Mouse (Mus musculus) CD4-positive, CD25-positive, alpha-beta regulatory T cell, adult 2 months (primary cell): Measurements from ENCODE around the gene Clasrp.

Source experiments
- DNase-seq: peaks from one replicate; pipeline ENCODE4 v3.0.0-alpha.2; 2012; ENCODE audit warnings: low read depth, low spot score

Clasrp gene

GRCm38 (mm10) chr7:19563884-19564283 lies 40.4 kb downstream of the Clasrp start:
- no peak for DNase-seq

- DNase-seq: peak; percentile 38
Measured at GRCm38 (mm10) chr7:19562643-19563410, 41.5 kb downstream of the Clasrp start, which contains the start of gene Ppp1r37. TSS of gene Ppp1r37 (minus strand) at chr7:19563076.

DNA sequence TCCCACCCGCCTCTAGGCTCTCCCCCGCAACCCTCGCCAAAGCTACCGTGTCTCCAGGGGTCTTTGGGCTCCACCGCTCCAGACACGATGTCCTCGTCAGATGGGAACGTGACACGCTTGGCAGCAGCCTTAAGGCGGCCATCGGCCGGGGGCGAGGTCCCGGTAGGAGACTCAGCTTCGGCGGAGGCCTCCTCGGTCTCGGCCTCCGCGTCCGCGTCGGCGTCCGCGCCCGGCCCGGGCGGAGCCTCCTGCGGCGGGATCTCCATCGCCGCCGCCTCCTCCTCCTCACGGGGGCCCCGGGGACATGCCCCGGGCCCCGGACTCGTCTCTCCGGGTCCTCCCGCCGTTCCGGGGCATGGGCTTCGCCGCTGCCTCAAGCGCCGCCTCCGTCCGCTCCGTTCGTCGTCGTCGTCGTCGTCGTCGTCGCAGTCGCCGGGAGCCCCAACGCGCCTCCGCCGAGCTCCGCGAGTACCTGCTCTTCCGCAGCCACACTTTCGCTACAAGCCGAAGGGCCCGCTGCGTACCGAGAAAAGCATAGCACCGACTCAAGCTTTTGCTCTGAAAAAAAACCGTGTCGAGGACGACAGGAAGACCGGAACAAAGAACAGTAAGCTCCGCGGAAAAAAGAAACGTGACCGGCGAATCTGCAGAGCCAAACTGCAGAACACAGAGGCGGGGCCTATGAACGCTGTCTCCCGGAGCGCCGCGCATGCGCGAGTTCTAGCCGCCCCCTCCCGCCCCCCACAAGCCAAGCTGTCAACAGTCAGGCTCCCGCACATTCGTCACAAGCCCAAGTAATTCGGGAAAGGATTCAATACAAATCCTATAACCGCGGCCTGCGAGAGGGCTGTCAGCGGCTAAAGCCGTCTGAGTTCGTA lies 42.3 kb downstream of the Clasrp start:
- peak; percentile 95 for DNase-seq

DNA sequence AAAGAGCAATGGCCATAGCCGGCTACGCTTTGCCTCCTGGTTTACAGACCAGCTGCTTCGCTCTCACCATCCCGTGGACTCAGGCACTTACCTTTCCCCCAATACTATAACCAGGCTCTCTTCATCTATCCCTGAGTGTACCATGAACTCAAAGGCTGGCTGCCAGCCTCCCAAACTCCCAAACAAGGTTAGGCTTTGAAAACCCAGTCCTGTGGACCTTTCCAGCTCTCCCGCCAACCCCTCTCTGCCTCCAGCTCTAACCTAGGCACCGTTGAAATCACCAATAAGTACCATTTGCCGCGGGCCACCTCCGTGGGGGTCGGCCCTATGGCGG lies 42.9 kb downstream of the Clasrp start:
- DNase-seq: no peak

DNA sequence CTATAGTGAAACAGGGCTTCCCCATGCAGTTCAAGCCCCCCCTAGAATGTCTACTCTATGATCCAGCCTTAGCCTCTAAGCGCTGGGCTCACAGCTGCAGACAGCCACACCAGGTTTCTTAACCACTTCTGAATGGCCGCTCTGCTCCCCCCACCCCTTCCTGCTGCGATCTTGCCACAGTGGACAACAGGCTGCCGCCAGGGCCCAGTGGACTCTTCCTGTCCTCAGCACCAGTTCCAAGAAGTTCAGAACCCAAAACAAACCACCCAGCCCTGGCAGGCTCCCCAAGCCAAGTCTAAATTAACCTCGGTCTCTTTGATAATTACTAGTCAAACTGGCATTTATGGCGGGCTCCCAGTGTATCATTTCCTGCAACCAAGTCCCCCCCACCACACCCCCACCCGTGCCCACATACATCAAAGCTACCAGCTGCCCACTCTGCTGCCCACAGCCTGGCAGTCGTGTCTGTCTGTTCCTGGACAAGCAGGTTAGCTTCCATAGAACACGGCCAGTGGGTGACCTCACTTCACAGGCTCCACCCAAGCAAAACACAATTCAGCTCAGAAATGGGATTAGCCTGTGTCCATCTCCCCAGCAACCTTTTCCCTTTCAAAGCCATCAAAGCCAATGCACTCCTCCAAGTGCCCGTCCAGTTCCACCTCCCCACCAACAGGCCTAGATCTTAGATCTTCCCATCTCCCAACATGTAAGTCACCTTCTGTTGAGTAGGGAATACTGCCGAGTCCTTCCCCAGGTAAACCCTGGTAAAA lies 43.6 kb downstream of the Clasrp start:
- peak; percentile 14 for DNase-seq

GRCm38 (mm10) chr7:19558965-19559364 lies 45.3 kb downstream of the Clasrp start:
- peak; percentile 64 for DNase-seq

DNA sequence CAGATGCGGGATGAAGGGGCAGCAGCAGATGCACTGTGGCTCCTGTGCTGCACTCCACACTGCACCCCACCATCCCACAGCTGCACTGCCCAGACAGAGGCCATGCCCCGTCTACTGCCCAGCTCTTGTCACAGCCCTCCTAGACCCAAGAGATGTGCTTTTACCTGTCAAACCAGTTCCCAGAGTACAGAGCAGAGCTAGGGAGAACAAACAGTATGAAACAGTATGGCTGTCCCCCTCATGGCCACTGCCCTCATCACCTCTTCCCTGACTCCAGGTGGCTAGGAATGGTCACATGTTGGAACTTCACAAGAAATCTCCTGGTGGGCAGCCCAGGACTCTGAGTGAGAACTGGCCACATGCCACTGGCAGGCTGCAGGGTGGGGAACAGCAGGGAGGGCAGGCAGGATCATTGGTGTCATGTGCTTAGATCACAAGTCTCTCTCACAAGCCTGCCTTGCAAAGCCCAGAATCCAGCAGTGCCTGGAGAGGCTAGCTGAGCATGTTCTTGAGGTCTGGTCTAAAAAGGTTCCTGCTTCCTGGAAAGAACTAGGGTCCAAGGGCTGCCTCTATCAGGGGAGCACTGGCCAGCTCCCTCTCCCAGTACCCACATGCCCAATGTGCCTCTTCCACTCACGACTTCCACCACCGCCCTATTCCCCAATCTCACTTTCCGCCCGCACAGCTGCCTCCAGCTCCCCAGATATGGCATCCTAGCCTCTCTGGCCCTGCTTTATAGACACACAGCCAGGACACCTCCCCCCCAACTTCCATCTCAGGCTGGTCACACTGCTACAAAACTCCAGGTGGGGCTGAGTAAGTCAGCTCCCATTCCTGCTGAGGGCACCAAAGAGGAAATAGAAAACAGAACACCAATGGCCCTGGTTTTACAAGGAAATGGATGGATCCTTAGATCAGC lies 46.0 kb downstream of the Clasrp start:
- DNase-seq: no peak

GRCm38 (mm10) chr7:19557086-19557485 lies 47.2 kb downstream of the Clasrp start:
- no peak for DNase-seq

- DNase-seq: no peak
Measured at GRCm38 (mm10) chr7:19554168-19554567, 50.1 kb downstream of the Clasrp start.

GRCm38 (mm10) chr7:19552443-19552842 lies 51.8 kb downstream of the Clasrp start:
- no peak for DNase-seq

DNA sequence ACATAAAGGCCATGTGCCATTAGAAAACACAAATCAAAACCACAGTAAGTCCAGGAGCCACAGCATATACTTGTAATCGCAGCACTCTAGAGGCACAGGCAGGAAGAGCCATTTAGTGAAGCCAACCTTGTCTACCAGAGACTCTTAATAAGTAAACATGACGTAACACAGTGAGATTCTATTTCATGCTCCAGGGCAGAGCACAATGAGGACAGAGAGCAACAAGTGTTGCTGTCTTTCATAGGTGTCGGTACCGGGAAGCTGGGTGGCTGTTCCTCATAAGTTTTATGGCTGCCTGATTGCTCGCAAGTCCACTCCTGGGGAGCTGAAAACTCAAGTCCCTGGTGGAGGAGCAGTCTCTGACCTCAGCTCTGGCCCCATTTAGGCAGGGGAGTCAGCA lies 52.7 kb downstream of the Clasrp start:
- DNase-seq: no peak

- DNase-seq: no peak
Measured at GRCm38 (mm10) chr7:19549394-19549793, 54.9 kb downstream of the Clasrp start.

DNA sequence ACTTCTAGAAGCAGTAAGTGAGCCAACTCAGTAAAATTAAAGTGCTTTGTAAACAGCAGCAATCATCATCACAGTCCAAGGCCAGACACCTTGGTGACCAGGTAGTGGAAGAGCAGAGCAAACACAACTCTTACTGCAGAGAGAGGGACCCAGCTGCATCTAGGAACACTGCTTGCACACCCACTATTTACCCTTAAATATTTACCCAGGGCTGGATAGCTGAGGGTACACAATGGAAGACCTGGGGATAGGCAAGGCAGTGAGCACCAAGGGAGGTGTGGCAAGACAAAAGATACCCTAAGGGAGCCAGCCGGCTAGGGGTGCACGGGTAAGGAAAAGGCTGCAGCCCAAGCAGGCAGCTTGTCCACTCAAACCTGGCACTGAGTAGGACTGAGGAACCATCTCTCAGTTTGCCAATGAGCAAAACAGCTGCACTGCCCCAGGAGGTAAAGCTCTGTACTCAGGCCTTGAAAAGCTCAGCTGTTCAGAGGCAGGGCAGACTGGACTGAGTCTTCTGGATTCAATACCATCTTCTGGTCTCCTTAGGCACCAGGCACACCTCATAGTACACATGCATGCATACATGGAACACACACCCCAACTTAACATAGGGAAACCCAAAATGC lies 56.8 kb downstream of the Clasrp start:
- no peak for DNase-seq

GRCm38 (mm10) chr7:19546007-19546406 lies 58.3 kb downstream of the Clasrp start:
- no peak for DNase-seq

DNA sequence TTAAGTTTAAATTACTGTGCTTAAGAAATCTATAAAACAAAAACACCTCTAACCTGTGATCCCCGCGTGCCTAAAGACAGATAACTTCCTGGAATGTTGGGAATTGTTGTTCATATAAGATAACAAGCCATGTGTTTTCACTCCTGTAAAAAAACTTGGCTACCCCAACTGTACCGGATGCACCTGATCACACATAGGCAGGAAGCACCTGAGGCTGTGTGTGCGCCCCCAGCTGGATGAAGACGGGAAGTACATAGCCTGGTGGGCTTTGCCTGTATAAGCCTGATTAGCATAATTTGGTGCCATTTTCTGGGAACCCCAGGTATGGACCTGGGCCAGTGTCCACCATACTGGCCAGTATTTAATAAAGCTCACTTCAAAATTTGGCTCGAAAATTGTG lies 60.7 kb downstream of the Clasrp start:
- DNase-seq: peak; percentile 68

DNA sequence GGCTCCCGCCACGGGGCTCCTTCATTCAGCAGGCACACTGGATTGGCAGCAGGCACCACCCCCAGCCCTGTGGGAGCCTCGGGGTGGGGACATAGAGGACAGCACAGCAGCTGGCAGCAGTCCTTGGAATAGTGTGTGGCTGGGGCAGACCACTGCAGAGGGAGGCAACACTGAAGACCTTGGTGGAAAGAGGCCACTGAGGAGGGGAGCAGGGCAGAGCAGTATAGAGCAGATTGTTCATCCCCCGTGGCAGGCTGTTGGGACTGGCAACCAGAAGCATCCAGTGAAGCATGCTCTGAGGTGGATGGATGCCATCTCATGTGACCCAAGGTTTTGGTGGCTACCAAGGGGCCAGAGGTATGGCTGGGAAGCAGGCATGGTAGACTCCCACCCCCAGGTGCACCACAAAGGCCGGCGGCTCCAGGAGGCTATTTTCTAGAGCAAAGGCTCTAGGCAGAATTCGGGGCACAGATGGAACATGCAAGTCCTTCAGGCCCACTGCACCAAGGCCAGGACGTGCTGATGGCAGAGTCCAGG lies 62.1 kb downstream of the Clasrp start:
- DNase-seq: no peak

DNA sequence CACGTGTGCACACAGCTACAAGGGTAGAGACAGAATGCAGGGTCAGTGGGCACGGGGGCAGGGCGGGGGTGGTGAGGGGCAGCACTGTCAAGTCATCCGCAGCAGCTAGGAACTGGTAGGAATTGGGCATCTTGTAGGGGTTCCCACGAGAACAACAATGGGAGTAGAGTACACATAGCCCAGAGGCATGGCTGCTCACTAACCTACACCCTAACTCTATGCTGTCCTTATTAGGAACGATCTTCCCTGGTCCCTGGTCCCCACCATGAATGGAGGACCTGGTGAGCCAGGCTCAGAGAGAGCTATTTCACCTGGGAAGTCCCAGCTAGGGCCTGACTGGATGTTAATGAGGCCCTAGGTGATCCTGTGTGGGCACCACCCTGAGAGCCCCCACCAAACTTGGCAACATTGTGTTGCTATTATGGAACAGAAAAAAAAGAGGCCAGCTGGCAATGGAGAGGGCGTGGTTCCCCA lies 62.6 kb downstream of the Clasrp start:
- no peak for DNase-seq

DNA sequence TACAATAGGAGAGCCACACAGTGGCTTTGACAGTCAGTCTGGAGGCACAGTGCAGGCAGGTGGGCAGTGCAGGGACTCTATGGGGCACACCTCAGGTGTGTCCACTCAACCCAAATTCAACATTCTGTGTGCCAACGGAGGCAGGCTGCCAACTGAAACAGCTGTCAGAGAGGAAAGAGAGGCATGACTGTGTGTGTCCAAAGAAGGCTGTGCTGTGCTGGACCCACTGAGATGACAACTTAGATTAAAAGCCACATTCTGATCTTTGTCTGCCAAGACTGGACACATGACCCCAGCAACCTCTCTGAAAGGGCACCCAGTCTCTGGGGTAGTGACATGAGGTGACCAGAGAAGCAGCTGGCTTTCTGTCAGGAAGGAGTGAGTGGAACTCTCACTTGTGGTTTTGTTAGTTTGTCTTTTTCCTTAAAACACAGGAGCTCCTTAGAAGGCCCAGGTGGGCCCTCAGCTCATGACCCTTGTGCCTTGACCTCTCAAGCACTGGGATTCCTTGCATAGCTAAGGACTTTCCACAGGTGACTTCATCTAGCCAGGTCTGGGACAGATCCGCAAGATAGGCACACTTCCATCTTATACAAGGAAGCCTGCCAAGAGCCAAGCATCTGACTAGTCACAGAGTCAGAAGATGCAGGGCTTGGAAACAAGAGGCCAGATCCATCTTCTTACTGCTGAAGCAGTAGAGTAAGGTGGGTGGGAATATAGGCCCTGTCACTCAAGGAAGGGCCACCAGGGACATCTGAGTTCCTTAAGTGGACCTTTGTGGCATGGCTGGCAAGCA lies 63.3 kb downstream of the Clasrp start:
- no peak for DNase-seq

GRCm38 (mm10) chr7:19534676-19535075 lies 69.6 kb downstream of the Clasrp start:
- DNase-seq: no peak
